Mouse (Mus musculus) G1E (cell line): Measurements from ENCODE around the gene Lrp2bp. TPM values are rescaled to one million over a fixed set of nuclear protein-coding genes. Genes with fewer than 3 reads are reported as not detected.

ENCODE experiments used
- ATAC-seq: 2 replicates; pipeline ENCODE4 v1.8.0; 2016; ENCODE audit warnings: mild to moderate bottlenecking; ENCODE audit not compliant: insufficient number of reproducible peaks, poor library complexity, low FRiP score, severe bottlenecking; ENCODE audit errors: extremely low read depth
- DNase-seq: peaks from one replicate; pipeline ENCODE4 v3.0.0; 2012; ENCODE audit warnings: low spot score
- H3K27me3 ChIP-seq: 2 replicates; pipeline ENCODE4 v1.6.1; 2012; ENCODE audit warnings: mild to moderate bottlenecking, low read length, inconsistent platforms; ENCODE audit not compliant: insufficient read depth
- H3K36me3 ChIP-seq: replicated peaks from 2 replicates; pipeline ENCODE3; 2012; ENCODE audit warnings: mild to moderate bottlenecking, inconsistent platforms
- H3K4me1 ChIP-seq: 2 replicates; pipeline ENCODE4 v1.6.1; 2012; ENCODE audit warnings: low read depth, low read length, inconsistent platforms, mixed read lengths; ENCODE audit not compliant: insufficient read depth
- H3K4me3 ChIP-seq: 2 replicates; pipeline ENCODE4 v1.5.1; 2012; ENCODE audit warnings: low read depth, mild to moderate bottlenecking, inconsistent platforms, low read length, moderate library complexity, mixed read lengths
- H3K9me3 ChIP-seq: replicated peaks from 2 replicates; pipeline ENCODE4 v1.6.1; 2012; ENCODE audit warnings: inconsistent platforms
- CTCF ChIP-seq: IDR thresholded peaks from 2 replicates; pipeline ENCODE4 v1.5.1; 2012; ENCODE audit warnings: low read depth, low read length, inconsistent platforms, mixed read lengths
- GATA1 ChIP-seq: IDR thresholded peaks from 2 replicates; pipeline ENCODE4 v1.6.1; 2012; ENCODE audit warnings: borderline replicate concordance, low read length, inconsistent platforms, mixed read lengths
- GATA2 ChIP-seq: IDR thresholded peaks from 2 replicates; pipeline ENCODE4 v1.6.1; 2012; ENCODE audit warnings: low read depth, low read length, inconsistent platforms, borderline replicate concordance
- POLR2AphosphoS5 ChIP-seq: IDR thresholded peaks from 2 replicates; pipeline ENCODE4 v1.6.1; 2012; ENCODE audit warnings: low read depth, low read length, inconsistent platforms; ENCODE audit not compliant: insufficient replicate concordance
- TAL1 ChIP-seq: conservative IDR thresholded peaks from 2 replicates; pipeline ENCODE4 v1.6.1; 2012; ENCODE audit warnings: low read depth, low read length, inconsistent platforms, mixed read lengths
- polyA plus RNA-seq: library from polyadenylated mRNA; stranded (reverse); fragments of >175 nt; gene quantifications from 2 replicates; pipeline ENCODE4 v1.2.3, GENCODE M21; 2012
- total RNA-seq, 2 experiments: library from RNA; stranded (forward) in 1 of 2; stranded (reverse) in 1 of 2; fragments of 200-1000 nt in 1 of 2; fragments of >200 nt in 1 of 2; fragmentation: Nextera tagmentation in 1 of 2; gene quantifications; 2 replicates each; pipeline ENCODE4 v1.2.3; 2014 to 2017

The Lrp2bp gene
- total and polyA plus RNA-seq, 3 experiments = 0.55 TPM; not detected in 2

GRCm38 (mm10) chr8:45999784-46000705, 942 bp downstream of the Lrp2bp start:
- peak; percentile 90 for ATAC-seq
- Histone ChIP-seq H3K4me3 (peak overlapping the region; percentile 82), H3K27me3 (no peaks in the 10 kb centered on the region), H3K36me3 (peaks cover 29% of the 10 kb centered on the region), H3K9me3 (no peaks in the 10 kb centered on the region), H3K4me1 (peaks cover 42% of the 10 kb centered on the region)
- peak; percentile 98 for DNase-seq
- TF ChIP-seq GATA1 (no peak), POLR2AphosphoS5 (no peak), CTCF (no peak), GATA2 (no peak), TAL1 (no peak)

- H3K27me3 ChIP-seq = peaks cover under 1% of the 10 kb centered on the region; the same call in 1 of the 2 replicates
- no peak; the same call in 1 of the 2 replicates for ATAC-seq
- TF ChIP-seq TAL1 (no peak), GATA1 (no peak), POLR2AphosphoS5 (no peak), GATA2 (no peak)
- H3K4me1 ChIP-seq = peaks cover 35% of the 10 kb centered on the region
- DNase-seq = no peak
- H3K4me3 ChIP-seq = no peak within 1 kb of the TSS; the same call in 1 of the 2 replicates
- no peaks in the 10 kb centered on the region; the same call in 1 of the 2 replicates for H3K9me3 ChIP-seq
- H3K36me3 ChIP-seq = no peaks in the 10 kb centered on the region
Observed at GRCm38 (mm10) chr8:46005596-46005995, 6.5 kb downstream of the Lrp2bp start, which contains the start of gene Ankrd37. Gene Ankrd37, minus strand, starts transcription at chr8:46005707.

- TF ChIP-seq GATA1 (no peak), TAL1 (no peak), CTCF (no peak)
- H3K4me3 ChIP-seq = no peak overlapping the region
- no peaks in the 10 kb centered on the region; the same call in 1 of the 2 replicates for H3K9me3 ChIP-seq
- DNase-seq (no peak), ATAC-seq (no peak)
- H3K36me3 ChIP-seq = no peaks in the 10 kb centered on the region
- peaks cover 3% of the 10 kb centered on the region; the same call in 1 of the 2 replicates for H3K27me3 ChIP-seq
- H3K4me1 ChIP-seq = peaks cover 32% of the 10 kb centered on the region
Observed at GRCm38 (mm10) chr8:46007050-46007672, 8.1 kb downstream of the Lrp2bp start.

- ATAC-seq = peak; percentile 40
- Histone ChIP-seq H3K4me3 (no peak overlapping the region), H3K4me1 (peaks cover 18% of the 10 kb centered on the region), H3K36me3 (no peaks in the 10 kb centered on the region), H3K9me3 (no peaks in the 10 kb centered on the region; the same call in 1 of the 2 replicates), H3K27me3 (peaks cover 3% of the 10 kb centered on the region; the same call in 1 of the 2 replicates)
- TF ChIP-seq TAL1 (no peak), POLR2AphosphoS5 (no peak), GATA2 (no peak), CTCF (no peak), GATA1 (no peak)
- DNase-seq = no peak
Observed at GRCm38 (mm10) chr8:46010306-46010705, 11.2 kb downstream of the Lrp2bp start.

- Histone ChIP-seq H3K4me3 (no peak overlapping the region), H3K9me3 (no peaks in the 10 kb centered on the region; the same call in 1 of the 2 replicates), H3K36me3 (no peaks in the 10 kb centered on the region), H3K4me1 (peaks cover 11% of the 10 kb centered on the region), H3K27me3 (peaks cover 3% of the 10 kb centered on the region; the same call in 1 of the 2 replicates)
- ATAC-seq (no peak), DNase-seq (no peak)
- TF ChIP-seq TAL1 = no peak
- TF ChIP-seq POLR2AphosphoS5 = no peak
- TF ChIP-seq CTCF = no peak
- no peak for TF ChIP-seq GATA1
- TF ChIP-seq GATA2 = no peak
Observed at GRCm38 (mm10) chr8:46010746-46011680, 11.9 kb downstream of the Lrp2bp start.
